7 mouse cellular contexts compared by ENCODE assay signal in genomic region chr19:11820211-11820610, GRCm38 (mm10). TPM values are rescaled to one million over a fixed set of nuclear protein-coding genes. Genes with fewer than 3 reads are reported as not detected.
DNase-seq lines count a peak whose midpoint lies in the region; ATAC-seq and TF ChIP-seq lines count a peak whose summit lies in the region.

No protein-coding gene starts in this region.

- no peak overlapping the region for H3K4me3 ChIP-seq in lung, adult 2 months (replicated peaks; ENCODE audit: extremely low read depth, low read depth, low read length)
- H3K4me3 ChIP-seq in embryonic facial prominence, embryonic 13.5 days, result peak overlapping the region; percentile 69
- peak overlapping the region; percentile 75 for H3K4me3 ChIP-seq in stomach, embryonic 14.5 days (ENCODE audit: low read depth, low read length)

- H3K9me3 ChIP-seq in embryonic facial prominence, embryonic 13.5 days, result no peaks in the 10 kb centered on the region
- no peaks in the 10 kb centered on the region for H3K9me3 ChIP-seq in stomach, embryonic 14.5 days (ENCODE audit: control insufficient read depth, low read depth, low read length)

- no peak for DNase-seq in lung, adult 2 months
- no peak for DNase-seq in lung, postnatal 4 days
- peak; percentile 23 to 54 for DNase-seq in kidney, postnatal 4 days
- no peak for DNase-seq in adrenal gland, postnatal 36 days
- DNase-seq in gastrocnemius, adult 18-20 months (ENCODE audit: low spot score), result no peak

- no peak overlapping the region for H3K27ac ChIP-seq in embryonic facial prominence, embryonic 13.5 days
- H3K27ac ChIP-seq in stomach, embryonic 14.5 days (ENCODE audit: low read length), result no peak overlapping the region

- peak; percentile 13; the same call in 1 of the 2 replicates for TF ChIP-seq CTCF in lung, adult 2 months (IDR thresholded peaks at IDR 0.05; ENCODE audit: insufficient read depth, low read length)

- H3K4me1 ChIP-seq in lung, adult 2 months (ENCODE audit: control insufficient read depth, insufficient read depth, low read length), result peaks cover 2% of the 10 kb centered on the region; the same call in 1 of the 2 replicates
- H3K4me1 ChIP-seq in embryonic facial prominence, embryonic 13.5 days, result peaks cover 11% of the 10 kb centered on the region
- no peaks in the 10 kb centered on the region for H3K4me1 ChIP-seq in stomach, embryonic 14.5 days (ENCODE audit: control insufficient read depth, insufficient read depth, low read length)

- WGBS in lung, adult 2 months, result 26% methylated on average over 6 of the region's 6 CpGs
- whole genome bisulfite sequencing in embryonic facial prominence, embryonic 13.5 days, result 25% methylated on average over 6 of the region's 6 CpGs
- 31% methylated on average over 6 of the region's 6 CpGs for WGBS in stomach, embryonic 14.5 days

- peaks cover 50% of the 10 kb centered on the region for H3K27me3 ChIP-seq in embryonic facial prominence, embryonic 13.5 days
- no peaks in the 10 kb centered on the region for H3K27me3 ChIP-seq in stomach, embryonic 14.5 days (ENCODE audit: control insufficient read depth, insufficient read depth, low read length)

- no peak for TF ChIP-seq POLR2A in lung, adult 2 months (IDR thresholded peaks at IDR 0.05; ENCODE audit: borderline replicate concordance, extremely low read depth, low read depth, low read length)

- peak overlapping the region; percentile 93 for H3K4me2 ChIP-seq in embryonic facial prominence, embryonic 13.5 days
- peak overlapping the region; percentile 80 for H3K4me2 ChIP-seq in stomach, embryonic 14.5 days (replicated peaks; ENCODE audit: low read depth, low read length)

- H3K36me3 ChIP-seq in embryonic facial prominence, embryonic 13.5 days, result no peaks in the 10 kb centered on the region
- H3K36me3 ChIP-seq in stomach, embryonic 14.5 days (ENCODE audit: control insufficient read depth, insufficient read depth, low read length), result no peaks in the 10 kb centered on the region

- H3K9ac ChIP-seq in embryonic facial prominence, embryonic 13.5 days, result no peak overlapping the region
- no peak overlapping the region; the same call in 1 of the 2 replicates for H3K9ac ChIP-seq in stomach, embryonic 14.5 days (replicated peaks; ENCODE audit: low read depth, low read length)

- ATAC-seq in embryonic facial prominence, embryonic 13.5 days (ENCODE audit: insufficient number of reproducible peaks, insufficient read depth, low FRiP score, low TSS enrichment, low read depth), result no peak
- ATAC-seq in stomach, embryonic 14.5 days (ENCODE audit: insufficient number of reproducible peaks, insufficient read depth, low FRiP score, low read depth), result no peak

RNA-seq across cellular contexts. Expression of gene Stx3, which starts 1.0 kb away (rescaled TPM):
- polyA plus RNA-seq in lung, adult 2 months (2012; rRNA removed), result 22.1 and 23.1 TPM in 2 replicates
- polyA plus RNA-seq in embryonic facial prominence, embryonic 13.5 days (2015; fragmentation: Nextera tagmentation; extraction: Ambion mirVana), result 9.2 and 11.2 TPM in 2 replicates
- polyA plus RNA-seq in stomach, embryonic 14.5 days (2014; fragmentation: Nextera tagmentation; extraction: Ambion mirVana), result 22.8 and 23.2 TPM in 2 replicates
- 1 to 10 TPM; 8.4 to 9.2 TPM for total RNA-seq in adrenal gland, postnatal 36 days (2021)
- 1 to 10 TPM; 1.7 to 1.8 TPM for total RNA-seq in gastrocnemius, adult 18-20 months (2021)

RNA-seq across cellular contexts. Expression of gene Olfr1417, which starts 18.8 kb away (rescaled TPM):
- not detected in 2 replicates for polyA plus RNA-seq in lung, adult 2 months (2012; rRNA removed)
- not detected in 2 replicates for polyA plus RNA-seq in embryonic facial prominence, embryonic 13.5 days (2015; fragmentation: Nextera tagmentation; extraction: Ambion mirVana)
- polyA plus RNA-seq in stomach, embryonic 14.5 days (2014; fragmentation: Nextera tagmentation; extraction: Ambion mirVana), result 0.27 TPM in 1 of 2 replicates, not detected in the other
- not detected for total RNA-seq in adrenal gland, postnatal 36 days (2021)
- not detected for total RNA-seq in gastrocnemius, adult 18-20 months (2021)

RNA-seq across cellular contexts. Expression of gene Olfr1418, which starts 40.7 kb away (rescaled TPM):
- polyA plus RNA-seq in lung, adult 2 months (2012; rRNA removed), result not detected in 2 replicates
- not detected in 2 replicates for polyA plus RNA-seq in embryonic facial prominence, embryonic 13.5 days (2015; fragmentation: Nextera tagmentation; extraction: Ambion mirVana)
- polyA plus RNA-seq in stomach, embryonic 14.5 days (2014; fragmentation: Nextera tagmentation; extraction: Ambion mirVana), result not detected in 2 replicates
- total RNA-seq in adrenal gland, postnatal 36 days (2021), result not detected
- not detected for total RNA-seq in gastrocnemius, adult 18-20 months (2021)

RNA-seq across cellular contexts. Expression of gene Mrpl16, which starts 50.0 kb away (rescaled TPM):
- 4.8 and 6.6 TPM in 2 replicates for polyA plus RNA-seq in lung, adult 2 months (2012; rRNA removed)
- polyA plus RNA-seq in embryonic facial prominence, embryonic 13.5 days (2015; fragmentation: Nextera tagmentation; extraction: Ambion mirVana), result 45.9 and 49.4 TPM in 2 replicates
- 51.1 and 59.7 TPM in 2 replicates for polyA plus RNA-seq in stomach, embryonic 14.5 days (2014; fragmentation: Nextera tagmentation; extraction: Ambion mirVana)
- 10 to 100 TPM; 63.8 to 67.8 TPM for total RNA-seq in adrenal gland, postnatal 36 days (2021)
- 10 to 100 TPM; 60.5 to 63.2 TPM for total RNA-seq in gastrocnemius, adult 18-20 months (2021)

RNA-seq across cellular contexts. Expression of gene Olfr1419, which starts 54.7 kb away (rescaled TPM):
- not detected in 2 replicates for polyA plus RNA-seq in lung, adult 2 months (2012; rRNA removed)
- not detected in 2 replicates for polyA plus RNA-seq in embryonic facial prominence, embryonic 13.5 days (2015; fragmentation: Nextera tagmentation; extraction: Ambion mirVana)
- polyA plus RNA-seq in stomach, embryonic 14.5 days (2014; fragmentation: Nextera tagmentation; extraction: Ambion mirVana), result not detected in 2 replicates
- total RNA-seq in adrenal gland, postnatal 36 days (2021), result not detected
- total RNA-seq in gastrocnemius, adult 18-20 months (2021), result not detected

Comparison
In these comparisons a context has a peak if more than half of its experiments do, and no peak if none do; other contexts are left out.
1. DNase-seq: peak in kidney, postnatal 4 days (2 of 2); none in lung, adult 2 months (single experiment), lung, postnatal 4 days (0 of 2), adrenal gland, postnatal 36 days (0 of 2) and gastrocnemius, adult 18-20 months (single experiment).